ENCODE assay signal across 14 mouse cellular contexts in genomic region chr8:122538310-122539076, GRCm38 (mm10). TPM values are rescaled to one million over a fixed set of nuclear protein-coding genes. Genes with fewer than 3 reads are reported as not detected.
DNase-seq lines count a peak whose midpoint lies in the region; ATAC-seq and TF ChIP-seq lines count a peak whose summit lies in the region.
"Had no signal": no experiment of that assay in that cellular context is flagged by ENCODE, and none has a peak within 500 bp of the region (broad histone marks: within the 10 kb centered on the region; RNA-seq: fewer than 3 reads in every experiment).

No protein-coding gene starts in this region.

- no peaks in the 10 kb centered on the region for H3K27me3 ChIP-seq in kidney, postnatal 0 days (ENCODE audit: insufficient read depth, low read length)
- H3K27me3 ChIP-seq in kidney, embryonic 16.5 days (ENCODE audit: insufficient read depth, low read length): no peaks in the 10 kb centered on the region
- no peaks in the 10 kb centered on the region for H3K27me3 ChIP-seq in erythroblast, embryonic 14.5 days (ENCODE audit: control insufficient read depth)
- H3K27me3 ChIP-seq in liver, postnatal 0 days (ENCODE audit: insufficient read depth, low read length): no peaks in the 10 kb centered on the region
- H3K27me3 ChIP-seq in midbrain, embryonic 16.5 days (ENCODE audit: control insufficient read depth, insufficient read depth, low read depth, low read length): no peaks in the 10 kb centered on the region
- no peaks in the 10 kb centered on the region for H3K27me3 ChIP-seq in thymus, adult 2 months (ENCODE audit: control insufficient read depth, insufficient read depth, low read length)
- H3K27me3 ChIP-seq: embryonic facial prominence, embryonic 15.5 days had no signal

- H3K9me3 ChIP-seq in kidney, postnatal 0 days (replicated peaks; ENCODE audit: low read length): no peaks in the 10 kb centered on the region
- H3K9me3 ChIP-seq in kidney, embryonic 16.5 days (ENCODE audit: low read length): no peaks in the 10 kb centered on the region
- no peaks in the 10 kb centered on the region for H3K9me3 ChIP-seq in erythroblast, embryonic 14.5 days (ENCODE audit: control insufficient read depth, low read length)
- no peaks in the 10 kb centered on the region for H3K9me3 ChIP-seq in liver, postnatal 0 days (ENCODE audit: low read length)
- H3K9me3 ChIP-seq in midbrain, embryonic 16.5 days (replicated peaks; ENCODE audit: control insufficient read depth, low read length, poor library complexity, severe bottlenecking): no peaks in the 10 kb centered on the region
- H3K9me3 ChIP-seq: embryonic facial prominence, embryonic 15.5 days had no signal

- ATAC-seq in kidney, postnatal 0 days (replicated peaks; ENCODE audit: low FRiP score, low read depth): no peak
- ATAC-seq in kidney, embryonic 16.5 days (ENCODE audit: low FRiP score, low TSS enrichment): no peak
- ATAC-seq in liver, postnatal 0 days: peak; percentile 20; the same call in 1 of the 2 replicates
- ATAC-seq in midbrain, embryonic 16.5 days: no peak

- H3K4me2 ChIP-seq in kidney, postnatal 0 days (ENCODE audit: low read length): no peak overlapping the region
- no peak overlapping the region for H3K4me2 ChIP-seq in kidney, embryonic 16.5 days (replicated peaks; ENCODE audit: low read depth, low read length)
- H3K4me2 ChIP-seq in liver, postnatal 0 days (ENCODE audit: low read depth, low read length): peak overlapping the region; percentile 74
- no peak overlapping the region for H3K4me2 ChIP-seq in midbrain, embryonic 16.5 days (ENCODE audit: low read length)
- H3K4me2 ChIP-seq: embryonic facial prominence, embryonic 15.5 days; hindbrain, embryonic 14.5 days had no signal

- no peak for DNase-seq in kidney, postnatal 0 days (ENCODE audit: low spot score)
- no peak for DNase-seq in liver, postnatal 0 days
- no peak for DNase-seq in thymus, adult 2 months
- DNase-seq: adrenal gland, adult 8-10 months; cerebellum, postnatal 36 days; kidney, adult 8-10 months; right cerebral cortex, postnatal 25 days had no signal

- H3K4me1 ChIP-seq in kidney, postnatal 0 days (replicated peaks; ENCODE audit: insufficient read depth, low read length): peaks cover 24% of the 10 kb centered on the region; the same call in 1 of the 2 replicates
- peaks cover 30% of the 10 kb centered on the region for H3K4me1 ChIP-seq in kidney, embryonic 16.5 days (ENCODE audit: insufficient read depth, low read length)
- H3K4me1 ChIP-seq in bone marrow, adult 2 months (ENCODE audit: control insufficient read depth, insufficient read depth, low read length): peaks cover 5% of the 10 kb centered on the region
- peaks cover 93% of the 10 kb centered on the region for H3K4me1 ChIP-seq in erythroblast, embryonic 14.5 days (ENCODE audit: control insufficient read depth)
- peaks cover 32% of the 10 kb centered on the region for H3K4me1 ChIP-seq in liver, postnatal 0 days (ENCODE audit: insufficient read depth)
- no peaks in the 10 kb centered on the region for H3K4me1 ChIP-seq in midbrain, embryonic 16.5 days (ENCODE audit: control insufficient read depth, insufficient read depth, low read length)
- H3K4me1 ChIP-seq in thymus, adult 2 months (replicated peaks; ENCODE audit: control insufficient read depth, insufficient read depth, low read length): no peaks in the 10 kb centered on the region

- TF ChIP-seq EP300 in liver, postnatal 0 days (IDR thresholded peaks at IDR 0.05; ENCODE audit: low read depth): no peak

- H3K9ac ChIP-seq in kidney, postnatal 0 days (ENCODE audit: low read depth, low read length): no peak overlapping the region
- H3K9ac ChIP-seq in kidney, embryonic 16.5 days (replicated peaks; ENCODE audit: low read length): no peak overlapping the region
- H3K9ac ChIP-seq in liver, postnatal 0 days (replicated peaks): peak overlapping the region; percentile 44
- no peak overlapping the region for H3K9ac ChIP-seq in midbrain, embryonic 16.5 days (ENCODE audit: low read depth, low read length)
- H3K9ac ChIP-seq: embryonic facial prominence, embryonic 15.5 days; hindbrain, embryonic 14.5 days had no signal

- 0 out of 2 replicates have a peak overlapping the region, but pooled peaks have one; percentile 85 for H3K27ac ChIP-seq in kidney, postnatal 0 days
- H3K27ac ChIP-seq in kidney, embryonic 16.5 days (ENCODE audit: low read length): no peak overlapping the region
- H3K27ac ChIP-seq in bone marrow, adult 2 months (ENCODE audit: control insufficient read depth, insufficient read depth, low read depth, low read length, poor library complexity): peak overlapping the region; percentile 38
- peak overlapping the region; percentile 80 for H3K27ac ChIP-seq in liver, postnatal 0 days (ENCODE audit: low read depth)
- no peak overlapping the region for H3K27ac ChIP-seq in midbrain, embryonic 16.5 days (ENCODE audit: low read length)
- no peak overlapping the region for H3K27ac ChIP-seq in thymus, adult 2 months (ENCODE audit: control insufficient read depth, insufficient read depth, low read length)
- H3K27ac ChIP-seq: hindbrain, embryonic 14.5 days had no signal

- H3K4me3 ChIP-seq in kidney, postnatal 0 days (replicated peaks; ENCODE audit: low read depth, low read length): no peak overlapping the region
- H3K4me3 ChIP-seq in kidney, embryonic 16.5 days (ENCODE audit: low read length): no peak overlapping the region
- no peak overlapping the region for H3K4me3 ChIP-seq in bone marrow, adult 2 months (replicated peaks; ENCODE audit: control insufficient read depth, low read depth, low read length)
- peak overlapping the region; percentile 59 for H3K4me3 ChIP-seq in erythroblast, embryonic 14.5 days (replicated peaks)
- no peak overlapping the region for H3K4me3 ChIP-seq in liver, postnatal 0 days (ENCODE audit: low read depth, low read length)
- no peak overlapping the region for H3K4me3 ChIP-seq in midbrain, embryonic 16.5 days (ENCODE audit: low read depth, low read length)
- no peak overlapping the region for H3K4me3 ChIP-seq in thymus, adult 2 months (ENCODE audit: control insufficient read depth, insufficient read depth, low read length)
- H3K4me3 ChIP-seq: embryonic facial prominence, embryonic 15.5 days; myocyte had no signal

- 0 out of 2 replicates have a peak, but pooled peaks cover 2% of the 10 kb centered on the region for H3K36me3 ChIP-seq in kidney, postnatal 0 days (ENCODE audit: insufficient read depth, low read length)
- no peaks in the 10 kb centered on the region for H3K36me3 ChIP-seq in kidney, embryonic 16.5 days (ENCODE audit: insufficient read depth, low read length)
- H3K36me3 ChIP-seq in erythroblast, embryonic 14.5 days (ENCODE audit: control insufficient read depth): peaks cover 96% of the 10 kb centered on the region
- H3K36me3 ChIP-seq in liver, postnatal 0 days (replicated peaks; ENCODE audit: insufficient read depth, low read length): 0 out of 2 replicates have a peak, but pooled peaks cover 5% of the 10 kb centered on the region
- no peaks in the 10 kb centered on the region for H3K36me3 ChIP-seq in midbrain, embryonic 16.5 days (ENCODE audit: control insufficient read depth, insufficient read depth, low read length)
- no peaks in the 10 kb centered on the region for H3K36me3 ChIP-seq in thymus, adult 2 months (ENCODE audit: control insufficient read depth, insufficient read depth, low read length)
- H3K36me3 ChIP-seq: embryonic facial prominence, embryonic 15.5 days had no signal

- WGBS in kidney, postnatal 0 days: 85% methylated on average over 9 of the region's 9 CpGs
- WGBS in kidney, embryonic 16.5 days: 79% methylated on average over 9 of the region's 9 CpGs
- 72% methylated on average over 9 of the region's 9 CpGs for WGBS in bone marrow, adult 2 months
- WGBS in liver, postnatal 0 days (ENCODE audit: insufficient replicate concordance): 60% methylated on average over 9 of the region's 9 CpGs
- 83% methylated on average over 9 of the region's 9 CpGs for WGBS in midbrain, embryonic 16.5 days
- WGBS in thymus, adult 2 months: 94% methylated on average over 9 of the region's 9 CpGs

- TF ChIP-seq CTCF in kidney, postnatal 0 days (IDR thresholded peaks at IDR 0.05; ENCODE audit: low read depth): no peak
- TF ChIP-seq CTCF in bone marrow, adult 2 months (IDR thresholded peaks at IDR 0.05; ENCODE audit: control insufficient read depth, insufficient read depth, low read length): no peak
- no peak for TF ChIP-seq CTCF in liver, postnatal 0 days (IDR thresholded peaks at IDR 0.05; ENCODE audit: low read depth)
- no peak for TF ChIP-seq CTCF in thymus, adult 2 months (IDR thresholded peaks at IDR 0.05; ENCODE audit: borderline replicate concordance, control insufficient read depth, extremely low read depth, insufficient read depth, low read length, poor library complexity)

- TF ChIP-seq POLR2A in bone marrow, adult 2 months (IDR thresholded peaks at IDR 0.05; ENCODE audit: borderline replicate concordance, control insufficient read depth, low read depth, low read length): no peak
- no peak for TF ChIP-seq POLR2A in thymus, adult 2 months (IDR thresholded peaks at IDR 0.05; ENCODE audit: control insufficient read depth, extremely low read depth, insufficient read depth, low read length, poor library complexity)

RNA-seq across cellular contexts. Expression of gene Piezo1, which starts 12.6 kb away (rescaled TPM):
- 12.5 and 14.9 TPM in 2 replicates for polyA plus RNA-seq in kidney, postnatal 0 days (2015; fragmentation: Nextera tagmentation; extraction: Ambion mirVana)
- 15.6 and 16.9 TPM in 2 replicates for polyA plus RNA-seq in kidney, embryonic 16.5 days (2015; fragmentation: Nextera tagmentation; extraction: Ambion mirVana)
- 21.6 and 49.3 TPM in 2 replicates for polyA plus RNA-seq in bone marrow, adult 2 months (2011; ENCODE audit: insufficient read depth, insufficient read length, low replicate concordance, missing spikeins)
- 22.2 and 31.8 TPM in 2 replicates for polyA plus RNA-seq in erythroblast, embryonic 14.5 days (2012)
- 2.6 and 3.4 TPM in 2 replicates for polyA plus RNA-seq in liver, postnatal 0 days (2015; fragmentation: Nextera tagmentation; extraction: Ambion mirVana)
- polyA plus RNA-seq in midbrain, embryonic 16.5 days (2015; fragmentation: Nextera tagmentation; extraction: Ambion mirVana): 1.8 and 2.0 TPM in 2 replicates
- polyA plus RNA-seq in thymus, adult 2 months (2012; rRNA removed): 93.6 and 106 TPM in 2 replicates

RNA-seq across cellular contexts. Expression of gene Cdt1, which starts 29.3 kb away (rescaled TPM):
- polyA plus RNA-seq in kidney, postnatal 0 days (2015; fragmentation: Nextera tagmentation; extraction: Ambion mirVana): 21.2 and 24.7 TPM in 2 replicates
- polyA plus RNA-seq in kidney, embryonic 16.5 days (2015; fragmentation: Nextera tagmentation; extraction: Ambion mirVana): 43.0 and 49.0 TPM in 2 replicates
- polyA plus RNA-seq in bone marrow, adult 2 months (2011; ENCODE audit: insufficient read depth, insufficient read length, low replicate concordance, missing spikeins): 62.8 and 68.5 TPM in 2 replicates
- polyA plus RNA-seq in erythroblast, embryonic 14.5 days (2012): 94.9 and 97.5 TPM in 2 replicates
- polyA plus RNA-seq in liver, postnatal 0 days (2015; fragmentation: Nextera tagmentation; extraction: Ambion mirVana): 19.8 and 23.7 TPM in 2 replicates
- polyA plus RNA-seq in midbrain, embryonic 16.5 days (2015; fragmentation: Nextera tagmentation; extraction: Ambion mirVana): 5.7 and 6.2 TPM in 2 replicates
- 136 and 210 TPM in 2 replicates for polyA plus RNA-seq in thymus, adult 2 months (2012; rRNA removed)

RNA-seq across cellular contexts. Expression of gene Aprt, which starts 38.2 kb away (rescaled TPM):
- polyA plus RNA-seq in kidney, postnatal 0 days (2015; fragmentation: Nextera tagmentation; extraction: Ambion mirVana): 354 and 392 TPM in 2 replicates
- 363 and 371 TPM in 2 replicates for polyA plus RNA-seq in kidney, embryonic 16.5 days (2015; fragmentation: Nextera tagmentation; extraction: Ambion mirVana)
- polyA plus RNA-seq in bone marrow, adult 2 months (2011; ENCODE audit: insufficient read depth, insufficient read length, low replicate concordance, missing spikeins): 41.8 and 95.4 TPM in 2 replicates
- 4.8 and 8.0 TPM in 2 replicates for polyA plus RNA-seq in erythroblast, embryonic 14.5 days (2012)
- polyA plus RNA-seq in liver, postnatal 0 days (2015; fragmentation: Nextera tagmentation; extraction: Ambion mirVana): 223 and 249 TPM in 2 replicates
- polyA plus RNA-seq in midbrain, embryonic 16.5 days (2015; fragmentation: Nextera tagmentation; extraction: Ambion mirVana): 156 and 157 TPM in 2 replicates
- polyA plus RNA-seq in thymus, adult 2 months (2012; rRNA removed): 119 and 136 TPM in 2 replicates

Comparison
In these comparisons a context has a peak if more than half of its experiments do, and no peak if none do; other contexts are left out.
1. H3K27ac ChIP-seq: peak in kidney, postnatal 0 days (single experiment), bone marrow, adult 2 months (single experiment) and liver, postnatal 0 days (single experiment); none in kidney, embryonic 16.5 days (single experiment), midbrain, embryonic 16.5 days (single experiment) and thymus, adult 2 months (single experiment).